Mouse (Mus musculus): Measurements from ENCODE around the gene Ptprt.
"Not testable (repeated sequence)": the region's sequence is repeated elsewhere in the genome, so short reads cannot be mapped to it uniquely, and the experiment has no call there.

Ptprt gene

DNA sequence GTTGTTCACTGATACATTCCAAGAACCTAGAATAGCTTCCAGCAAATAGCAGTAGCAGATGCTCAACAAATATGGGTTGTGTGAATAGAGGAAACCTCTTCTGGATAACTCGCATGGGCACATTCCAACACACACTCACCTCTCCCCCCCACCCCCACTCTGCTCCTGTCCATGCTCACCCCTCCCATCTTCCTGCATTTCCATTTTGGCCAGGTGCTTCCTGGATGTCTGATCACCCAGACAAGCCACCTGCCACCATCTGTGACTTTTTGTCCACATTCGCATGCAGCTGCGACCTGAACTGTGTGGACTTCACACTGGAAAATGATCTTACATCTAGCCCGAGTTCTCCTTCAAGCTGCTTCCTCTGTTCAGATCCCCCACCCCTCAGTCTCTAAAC lies 1115.5 kb downstream of the Ptprt start:
- DNase-seq (ENCODE audit: low read depth, low spot score): no peak

DNA sequence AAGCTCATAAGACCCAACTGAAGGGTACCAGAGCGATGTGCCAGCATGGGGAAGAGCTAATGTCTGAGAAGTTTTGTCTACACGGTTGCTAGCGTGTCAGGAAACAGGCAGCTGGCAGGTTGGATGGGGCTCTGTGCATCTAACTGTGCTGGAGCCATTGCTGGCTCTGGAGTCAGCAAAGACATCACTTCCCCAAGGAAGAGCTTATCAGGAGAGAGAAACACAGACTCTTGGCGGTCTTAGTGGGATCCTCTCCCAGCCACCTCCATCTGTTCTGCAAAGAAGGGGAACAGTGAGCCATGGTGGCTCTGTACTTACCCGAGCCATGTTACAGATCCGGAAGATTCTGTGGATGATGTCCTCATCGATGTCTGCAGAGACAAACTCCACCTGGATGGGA lies 1126.8 kb downstream of the Ptprt start:
- no peak for DNase-seq (ENCODE audit: low read depth, low spot score)

DNA sequence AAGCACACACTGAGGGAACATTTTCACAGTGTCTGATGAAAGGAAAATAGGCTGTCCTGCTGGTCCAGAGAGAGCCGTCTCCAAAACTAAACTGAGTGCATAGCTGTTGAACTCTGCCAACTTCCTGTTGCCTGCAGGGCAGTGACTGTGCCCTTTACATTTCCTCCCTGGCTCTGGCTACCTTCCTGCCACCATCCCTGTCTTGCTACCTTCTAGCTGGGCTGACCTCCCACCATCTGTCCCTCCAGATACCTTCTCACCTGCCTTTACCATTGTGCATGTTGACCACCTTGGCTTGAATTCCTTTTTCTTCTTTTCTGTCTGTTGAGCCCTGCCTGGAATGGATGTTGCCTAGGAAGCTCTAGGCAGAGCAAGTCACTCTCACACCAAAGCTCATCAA lies 1133.8 kb downstream of the Ptprt start:
- DNase-seq (ENCODE audit: low read depth, low spot score): no peak

DNA sequence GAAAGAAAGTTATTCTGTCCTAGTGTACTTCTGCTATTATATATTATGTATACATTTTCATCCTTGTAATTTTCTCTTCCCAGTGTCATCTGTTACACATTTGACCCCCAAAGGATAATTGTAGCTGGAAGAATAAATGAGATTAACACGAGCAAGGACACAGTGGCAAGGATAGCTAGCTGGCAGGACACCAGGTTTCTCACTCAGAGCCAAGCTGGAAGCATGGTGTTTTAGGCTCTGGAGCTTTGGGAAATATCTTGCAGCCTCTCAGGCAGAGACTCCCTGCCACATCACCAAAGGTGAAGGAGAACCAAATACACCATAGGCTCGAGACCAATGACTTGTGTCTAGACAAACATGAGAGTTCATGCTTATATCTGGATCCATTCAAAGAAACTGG lies 1141.3 kb downstream of the Ptprt start:
- no peak for DNase-seq (ENCODE audit: low read depth, low spot score)

DNA sequence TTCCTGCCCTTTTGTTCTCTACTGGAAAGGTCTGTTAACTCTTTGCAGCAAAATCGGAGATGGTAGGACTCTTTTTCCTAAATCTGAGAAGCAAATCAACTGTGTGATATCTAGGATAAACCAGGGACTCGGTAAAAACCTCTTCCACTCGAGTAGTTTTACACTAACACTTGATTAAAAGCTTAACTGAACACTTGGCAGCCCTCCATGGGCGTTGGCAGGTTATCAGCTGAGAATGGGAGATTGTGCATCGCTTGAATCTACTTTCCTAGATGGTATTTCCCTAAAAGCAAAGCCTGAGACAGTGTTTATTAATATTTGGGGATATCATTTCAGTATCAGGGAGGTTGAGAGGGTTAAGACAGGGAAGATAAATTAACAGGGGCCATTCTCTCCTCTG lies 1144.0 kb downstream of the Ptprt start:
- no peak for DNase-seq (ENCODE audit: low read depth, low spot score)

DNA sequence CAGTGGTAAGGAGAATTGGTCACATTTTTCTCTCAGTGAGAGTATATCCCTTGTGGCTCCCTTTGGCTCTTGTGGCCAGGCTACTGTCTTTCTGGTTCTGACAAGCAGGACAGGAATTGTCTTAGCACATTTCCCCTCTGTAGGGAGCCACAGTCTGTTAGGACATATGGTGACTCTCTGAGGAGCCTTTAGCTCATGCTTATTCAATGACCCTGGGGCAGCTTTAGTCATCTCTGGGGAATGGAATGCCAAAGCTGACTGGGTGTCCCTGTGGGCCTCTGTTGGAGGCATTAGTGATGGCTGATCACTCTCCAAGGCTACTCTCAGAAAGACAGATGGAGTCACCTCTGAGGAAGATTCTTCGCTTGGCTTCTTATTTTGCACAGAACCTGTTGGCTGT lies 1147.7 kb downstream of the Ptprt start:
- DNase-seq (ENCODE audit: low read depth, low spot score): no peak

DNA sequence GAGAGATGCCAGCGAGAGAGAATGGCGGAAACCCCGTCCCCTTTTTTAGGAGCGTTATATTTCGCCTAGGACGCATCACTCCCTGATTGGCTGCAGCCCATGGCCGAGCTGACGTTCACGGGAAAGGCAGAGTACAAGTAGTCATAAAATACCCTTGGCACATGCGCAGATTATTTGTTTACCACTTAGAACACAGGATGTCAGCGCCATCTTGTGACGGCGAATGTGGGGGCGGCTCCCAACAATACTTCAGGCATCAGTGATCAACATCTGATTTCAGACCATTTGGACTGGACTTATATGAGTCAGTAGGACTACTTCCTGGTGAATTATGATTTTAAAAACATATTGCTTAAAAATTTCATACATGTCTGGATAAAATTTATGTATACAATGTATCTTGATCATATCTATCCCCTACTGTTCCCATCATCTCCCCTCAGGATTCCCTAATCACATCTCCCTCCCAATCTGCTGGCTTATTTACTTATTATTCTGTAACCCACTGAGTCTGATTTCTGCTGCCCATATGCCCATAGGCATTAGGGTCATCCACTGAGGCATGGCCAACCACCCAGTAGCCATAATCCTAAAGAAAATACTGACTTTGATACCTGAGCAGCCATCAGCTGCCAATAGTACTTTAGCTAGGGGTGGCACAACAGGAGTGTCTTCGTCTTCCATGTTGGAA lies 1148.9 kb downstream of the Ptprt start:
- not testable (repeated sequence) for DNase-seq (ENCODE audit: low read depth, low spot score)

DNA sequence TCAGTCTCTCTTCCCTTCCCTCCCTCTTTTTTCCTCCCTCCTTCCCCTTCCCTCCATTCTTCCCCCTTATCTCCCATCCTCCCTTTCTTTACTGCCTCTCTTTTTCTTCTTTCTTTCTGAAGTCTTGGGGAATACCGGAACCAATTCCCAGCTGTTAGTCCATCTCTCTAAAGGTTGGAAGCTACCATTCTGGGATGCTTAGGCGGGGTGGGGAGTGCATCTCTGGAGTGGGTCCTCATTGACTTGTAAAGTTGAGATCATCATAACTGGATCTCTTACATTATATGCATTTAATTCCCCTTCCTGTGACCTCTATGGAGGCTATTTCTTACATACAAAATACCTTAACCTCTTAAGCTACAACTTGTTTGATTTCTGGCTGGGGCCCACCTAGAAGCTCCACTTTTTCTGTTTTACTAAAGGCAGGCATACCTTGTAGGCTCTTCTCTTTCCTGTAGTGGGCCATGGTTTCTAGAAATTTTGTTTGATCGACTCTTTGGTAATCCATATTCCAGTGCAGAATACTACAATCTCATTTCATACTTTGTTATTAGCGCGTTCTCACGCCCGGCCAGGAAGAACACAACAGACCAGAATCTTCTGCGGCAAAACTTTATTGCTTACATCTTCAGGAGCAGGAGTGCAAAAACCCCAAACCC lies 1149.7 kb downstream of the Ptprt start:
- no peak for DNase-seq (ENCODE audit: low read depth, low spot score)

DNA sequence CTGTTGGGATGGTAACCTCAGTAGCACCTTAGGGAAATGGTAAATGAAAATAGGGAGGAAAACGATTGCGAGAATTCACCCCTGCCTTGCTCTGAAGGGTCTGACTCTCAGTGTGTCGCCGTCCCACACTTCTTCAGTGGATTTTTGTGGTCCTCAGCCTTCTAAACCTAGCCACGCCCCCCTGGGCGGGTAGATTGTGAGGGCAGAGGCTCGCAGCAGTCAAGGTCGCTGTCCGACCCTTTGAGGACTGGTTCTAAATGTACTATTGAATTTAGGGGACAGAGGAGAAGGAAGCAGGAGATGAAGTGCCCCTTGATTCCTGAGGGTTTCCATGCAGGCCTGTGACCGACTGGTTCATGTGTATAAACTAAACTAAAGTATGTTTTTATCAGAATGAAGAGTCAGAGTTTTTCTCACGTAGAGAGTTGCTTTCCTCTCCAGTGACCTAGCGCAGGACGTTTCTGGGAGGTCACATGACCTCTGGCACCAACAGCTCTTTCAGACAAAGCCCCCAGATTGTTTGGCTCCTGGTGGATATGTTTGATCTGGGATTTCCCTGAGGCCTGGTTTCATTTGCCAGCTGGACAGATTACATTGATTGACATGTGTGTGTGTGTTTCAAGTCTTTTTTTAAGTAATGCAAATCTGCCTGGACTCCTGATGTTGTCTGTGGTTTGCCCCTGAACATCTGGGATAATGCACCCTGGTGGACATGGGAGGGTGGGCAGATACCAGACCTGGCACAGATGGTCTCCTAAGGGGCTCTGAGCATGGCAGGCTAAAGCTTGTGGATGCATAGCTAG lies 1161.6 kb downstream of the Ptprt start:
- DNase-seq (ENCODE audit: low read depth, low spot score): no peak

DNA sequence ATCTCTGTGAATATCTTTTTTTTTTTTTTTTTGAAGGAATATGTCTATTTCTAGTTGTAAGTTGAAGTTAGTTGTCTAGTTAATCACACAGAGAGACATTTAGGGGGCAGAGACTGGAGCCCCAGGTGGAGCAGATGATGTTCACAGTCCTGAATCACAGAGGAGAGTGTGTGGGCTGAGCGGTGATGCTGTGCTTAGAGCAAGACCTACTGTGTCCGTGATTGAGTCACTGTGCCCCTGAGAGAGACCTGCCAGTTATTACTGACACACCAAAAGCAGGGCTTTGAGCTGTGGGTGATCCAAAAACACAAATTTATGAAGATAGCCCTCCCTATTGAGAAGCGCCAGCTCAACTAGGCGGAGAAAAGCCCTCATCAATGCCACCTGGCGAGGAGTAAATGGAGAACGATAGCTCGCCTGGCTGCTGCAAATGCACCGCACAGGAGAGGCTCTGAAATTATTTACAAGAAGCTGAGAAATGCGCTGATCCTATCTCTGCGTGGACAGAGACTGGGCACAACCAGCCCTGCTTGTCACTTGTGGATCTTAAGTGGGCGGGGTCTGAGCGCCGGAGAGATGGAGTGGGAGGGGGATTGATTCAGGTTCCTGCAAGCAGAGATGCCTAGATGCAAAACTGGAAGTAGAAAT lies 1162.4 kb downstream of the Ptprt start:
- no peak for DNase-seq (ENCODE audit: low read depth, low spot score)

DNA sequence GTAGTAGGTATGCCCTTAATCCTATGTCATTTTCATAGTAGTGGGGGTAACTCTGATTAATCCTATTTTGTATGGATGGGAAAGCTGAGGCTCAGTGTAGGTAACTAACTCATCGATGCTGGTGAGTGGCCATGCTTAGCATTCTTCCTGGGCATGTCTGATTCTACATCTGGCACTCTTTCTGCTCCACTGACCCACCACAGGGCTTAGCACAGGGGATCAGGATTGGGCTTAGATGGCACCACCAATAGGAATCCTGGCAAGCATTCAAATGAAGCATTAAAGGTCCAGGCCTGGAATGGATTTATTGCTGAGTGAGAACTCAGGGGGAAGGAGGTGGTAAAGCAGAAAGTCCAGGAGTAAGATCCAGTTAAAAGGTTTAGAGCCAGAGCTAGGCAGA lies 1179.2 kb downstream of the Ptprt start:
- no peak for DNase-seq (ENCODE audit: low read depth, low spot score)

DNA sequence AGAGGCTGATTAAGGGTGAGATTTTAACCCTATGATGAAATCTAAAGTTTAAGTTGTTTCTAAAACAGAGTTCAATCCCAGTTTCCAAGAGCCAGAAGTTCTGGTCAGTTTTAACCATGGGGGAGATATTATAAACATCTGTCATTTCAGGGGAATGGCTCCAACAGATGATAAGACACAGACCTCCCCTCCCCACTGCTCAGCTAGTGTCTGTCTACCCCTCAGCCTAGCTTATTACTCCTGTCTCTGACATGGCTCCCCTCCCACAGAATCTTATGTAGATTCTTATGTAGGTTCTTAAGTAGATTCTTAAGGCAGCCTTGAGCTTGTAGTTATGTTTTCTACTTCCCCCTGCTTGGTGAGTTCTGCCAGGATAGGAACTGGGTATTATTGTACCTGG lies 1180.5 kb downstream of the Ptprt start:
- DNase-seq (ENCODE audit: low read depth, low spot score): no peak
